Mouse (Mus musculus) midbrain, embryonic 14.5 days (tissue): ENCODE data around the gene Mon1b. TPM values are rescaled to one million over a fixed set of nuclear protein-coding genes. Genes with fewer than 3 reads are reported as not detected.
A peak's percentile ranks its signal among the peaks of the same experiment; 100 is the strongest.

Source experiments
- ATAC-seq: fragments of 200-750 bp; cut with Nextera tagmentation; 2 replicates; pipeline ENCODE4 v1.8.0; 2017; ENCODE audit warnings: moderate number of reproducible peaks, moderate library complexity; ENCODE audit not compliant: low FRiP score, low TSS enrichment
- DNase-seq: peaks from one replicate; pipeline ENCODE4 v3.0.0-alpha.2; 2015
- H3K27ac ChIP-seq: fragments of 300-500 bp; sonication (generic); replicated peaks from 2 replicates; pipeline ENCODE4 v1.5.1; 2014; ENCODE audit warnings: mild to moderate bottlenecking, low read depth, low read length, moderate library complexity
- H3K27me3 ChIP-seq: fragments of 300-500 bp; sonication (generic); 2 replicates; pipeline ENCODE4 v1.6.1; 2014; ENCODE audit warnings: low read length, control low read depth, mixed read lengths; ENCODE audit not compliant: control insufficient read depth, insufficient read depth
- H3K36me3 ChIP-seq: fragments of 300-500 bp; sonication (generic); 2 replicates; pipeline ENCODE4 v1.6.1; 2014; ENCODE audit warnings: low read length, control low read depth; ENCODE audit not compliant: control insufficient read depth, insufficient read depth
- H3K4me1 ChIP-seq: fragments of 300-500 bp; sonication (generic); 2 replicates; pipeline ENCODE4 v1.6.1; 2014; ENCODE audit warnings: mild to moderate bottlenecking, antibody characterized with exemption, low read length, control low read depth; ENCODE audit not compliant: control insufficient read depth, insufficient read depth
- H3K4me2 ChIP-seq: fragments of 300-500 bp; sonication (generic); 2 replicates; pipeline ENCODE4 v1.6.1; 2014; ENCODE audit warnings: mild to moderate bottlenecking, low read length, moderate library complexity
- H3K4me3 ChIP-seq: fragments of 300-500 bp; sonication (generic); replicated peaks from 2 replicates; pipeline ENCODE4 v1.5.1; 2014; ENCODE audit warnings: low read depth, low read length
- H3K9ac ChIP-seq: fragments of 300-500 bp; sonication (generic); replicated peaks from 2 replicates; pipeline ENCODE4 v1.6.1; 2014; ENCODE audit warnings: mild to moderate bottlenecking, low read length, moderate library complexity
- H3K9me3 ChIP-seq: fragments of 300-500 bp; sonication (generic); 2 replicates; pipeline ENCODE4 v1.6.1; 2016; ENCODE audit warnings: low read length, control low read depth, mixed read lengths; ENCODE audit not compliant: control insufficient read depth
- WGBS: fragments of 180-500 bp; shearing (Covaris S2); extraction: QIAGEN DNeasy Blood & Tissue Kit; methylation state at CpG from one replicate; pipeline ENCODE4 v1.1.7; 2014; 5-methylcytosine and 5-hydroxymethylcytosine counted together
- polyA plus RNA-seq: library from polyadenylated mRNA; unstranded; fragments of >200 nt; fragmentation: Nextera tagmentation; extraction: Ambion mirVana; gene quantifications from 2 replicates; pipeline ENCODE4 v1.2.1, GENCODE M21; 2014

Gene Mon1b
- polyA plus RNA-seq, 1 experiment from 2014 or later: 13.8 TPM

DNA sequence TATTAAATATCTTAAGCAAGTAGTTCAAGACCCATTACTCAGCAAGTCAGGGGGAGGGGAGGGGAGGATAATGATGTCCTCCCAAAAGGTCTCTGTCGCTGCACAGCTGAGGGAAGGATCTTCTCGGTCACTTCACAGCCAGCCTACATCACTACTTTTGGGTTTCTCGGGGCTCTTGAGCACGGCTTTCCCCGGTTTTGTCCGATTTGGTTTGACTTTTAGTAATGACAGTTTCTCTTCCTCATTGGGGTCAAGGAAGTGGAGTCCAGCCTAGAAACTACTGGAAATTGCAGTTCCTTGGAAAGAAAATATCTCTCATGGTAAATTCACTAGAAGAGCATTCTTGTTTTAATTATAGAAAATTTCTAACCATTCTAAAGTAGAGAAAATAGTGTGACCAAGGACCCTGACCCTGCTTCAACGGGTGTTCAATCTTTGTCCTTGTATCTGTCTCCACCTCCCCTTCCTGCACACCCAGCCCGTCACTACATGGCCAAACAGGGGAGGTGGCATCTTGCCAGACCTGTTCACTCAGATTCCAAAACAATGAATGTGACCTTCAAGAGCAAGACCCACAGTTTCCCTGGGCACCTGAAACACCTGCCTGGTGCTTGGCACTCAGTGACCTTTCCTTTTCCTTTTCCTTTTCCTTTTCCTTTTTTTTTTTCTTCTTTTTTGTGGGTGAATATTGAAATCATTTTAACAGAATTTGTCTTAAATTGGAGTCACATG lies 8.3 kb downstream of the Mon1b start:
- no peak for DNase-seq
- no peak overlapping the region for H3K4me2 ChIP-seq
- no peak overlapping the region for H3K27ac ChIP-seq
- no peak overlapping the region for H3K9ac ChIP-seq
- ATAC-seq: no peak
- no peaks in the 10 kb centered on the region for H3K27me3 ChIP-seq
- H3K4me3 ChIP-seq: no peak overlapping the region
- WGBS: 95% methylated on average over 8 of the region's 8 CpGs
- H3K4me1 ChIP-seq: no peaks in the 10 kb centered on the region
- peaks cover 37% of the 10 kb centered on the region for H3K36me3 ChIP-seq
- no peaks in the 10 kb centered on the region for H3K9me3 ChIP-seq

DNA sequence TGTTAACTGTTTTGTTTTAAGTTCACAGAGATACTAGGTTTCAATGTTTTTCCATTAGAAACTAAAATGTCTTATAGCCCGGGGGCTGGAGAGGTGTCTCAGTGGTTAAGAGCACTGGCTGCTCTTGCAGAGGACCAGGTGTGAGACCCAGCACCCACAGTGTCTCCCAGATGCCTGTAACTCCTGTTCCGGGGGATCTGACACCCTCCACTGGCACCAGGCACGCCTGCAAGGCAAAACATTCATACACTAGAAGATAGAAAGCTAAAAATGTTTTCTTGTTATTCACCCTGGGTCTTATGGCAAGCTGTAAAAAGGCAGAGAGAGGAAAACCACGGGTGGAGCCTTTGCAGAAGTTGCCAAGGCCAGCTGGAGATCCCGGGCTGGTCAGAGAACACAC lies 9.8 kb downstream of the Mon1b start:
- Histone ChIP-seq H3K4me2 (no peak overlapping the region), H3K4me3 (no peak overlapping the region), H3K27ac (no peak overlapping the region), H3K9ac (no peak overlapping the region), H3K9me3 (no peaks in the 10 kb centered on the region), H3K27me3 (no peaks in the 10 kb centered on the region), H3K36me3 (peaks cover 22% of the 10 kb centered on the region), H3K4me1 (no peaks in the 10 kb centered on the region)
- no peak for DNase-seq
- ATAC-seq: no peak
- 74% methylated on average over 5 of the region's 5 CpGs for WGBS

- Histone ChIP-seq H3K27me3 (no peaks in the 10 kb centered on the region), H3K27ac (no peak overlapping the region), H3K9ac (no peak overlapping the region), H3K4me3 (no peak overlapping the region), H3K4me2 (no peak overlapping the region), H3K36me3 (no peaks in the 10 kb centered on the region), H3K4me1 (no peaks in the 10 kb centered on the region), H3K9me3 (no peaks in the 10 kb centered on the region)
- DNase-seq (no peak), ATAC-seq (no peak)
- WGBS: 88% methylated on average over 11 of the region's 12 CpGs
Measured at GRCm38 (mm10) chr8:113652450-113652849, 17.1 kb downstream of the Mon1b start.

GRCm38 (mm10) chr8:113653151-113653550 lies 17.8 kb downstream of the Mon1b start:
- no peaks in the 10 kb centered on the region for H3K4me1 ChIP-seq
- ATAC-seq (no peak), DNase-seq (no peak)
- no peaks in the 10 kb centered on the region for H3K27me3 ChIP-seq
- H3K36me3 ChIP-seq: no peaks in the 10 kb centered on the region
- no peak overlapping the region for H3K4me2 ChIP-seq
- no peak overlapping the region for H3K9ac ChIP-seq
- no peak overlapping the region for H3K27ac ChIP-seq
- WGBS: 58% methylated on average over 4 of the region's 4 CpGs
- no peaks in the 10 kb centered on the region for H3K9me3 ChIP-seq
- no peak overlapping the region for H3K4me3 ChIP-seq

DNA sequence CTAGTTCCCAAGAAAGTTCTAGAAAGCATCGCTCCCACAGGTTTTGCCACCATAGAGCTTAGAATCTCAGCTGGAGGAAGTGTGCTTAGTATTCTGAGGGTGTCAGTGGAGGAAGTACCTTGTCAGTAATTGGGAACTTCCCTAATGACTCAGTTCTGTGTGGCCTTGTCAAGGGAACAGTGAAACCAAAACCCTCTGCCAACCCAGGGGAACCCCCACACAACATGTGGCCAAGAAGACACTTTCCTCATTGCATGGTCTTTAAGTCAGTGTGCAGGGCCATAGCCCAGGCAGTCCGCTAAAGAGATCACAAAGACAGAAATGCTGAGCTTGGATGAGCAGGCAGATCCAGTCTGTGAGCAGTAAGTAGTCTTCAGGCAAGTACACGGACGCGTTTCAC lies 20.8 kb downstream of the Mon1b start:
- no peak overlapping the region for H3K4me3 ChIP-seq
- no peaks in the 10 kb centered on the region for H3K4me1 ChIP-seq
- DNase-seq (no peak), ATAC-seq (no peak)
- no peak overlapping the region for H3K27ac ChIP-seq
- no peaks in the 10 kb centered on the region for H3K27me3 ChIP-seq
- H3K9me3 ChIP-seq: no peaks in the 10 kb centered on the region
- WGBS: 91% methylated on average over 5 of the region's 5 CpGs
- no peaks in the 10 kb centered on the region for H3K36me3 ChIP-seq
- H3K4me2 ChIP-seq: no peak overlapping the region
- no peak overlapping the region for H3K9ac ChIP-seq

- H3K4me2 ChIP-seq: no peak overlapping the region
- no peak overlapping the region for H3K4me3 ChIP-seq
- H3K9me3 ChIP-seq: no peaks in the 10 kb centered on the region
- no peak overlapping the region for H3K9ac ChIP-seq
- WGBS: 81% methylated on average over 11 of the region's 11 CpGs
- no peaks in the 10 kb centered on the region for H3K27me3 ChIP-seq
- no peaks in the 10 kb centered on the region for H3K36me3 ChIP-seq
- no peaks in the 10 kb centered on the region for H3K4me1 ChIP-seq
- no peak for ATAC-seq
- no peak overlapping the region for H3K27ac ChIP-seq
- no peak for DNase-seq
Measured at GRCm38 (mm10) chr8:113656681-113657298, 21.4 kb downstream of the Mon1b start.

DNA sequence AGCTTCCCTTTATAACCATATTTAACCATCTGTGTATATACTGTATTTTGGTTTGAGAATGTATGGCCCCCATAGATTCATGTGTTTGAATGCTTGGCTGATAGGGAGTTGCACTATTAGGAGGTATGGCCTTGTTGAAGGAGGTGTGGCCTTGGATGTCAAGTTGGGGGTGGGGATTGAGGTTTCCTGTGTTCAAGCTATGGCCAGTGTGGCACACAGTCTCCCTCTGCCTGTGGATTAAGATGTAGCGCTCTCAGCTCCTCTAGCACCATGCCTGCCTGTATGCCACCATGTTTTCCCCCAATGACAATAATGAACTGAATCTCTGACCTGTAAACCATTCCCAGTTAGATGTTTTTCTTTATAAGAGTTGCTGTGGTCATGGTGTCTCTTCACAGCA lies 24.7 kb downstream of the Mon1b start:
- Histone ChIP-seq H3K9me3 (no peaks in the 10 kb centered on the region), H3K4me3 (no peak overlapping the region), H3K9ac (no peak overlapping the region), H3K4me2 (no peak overlapping the region), H3K36me3 (no peaks in the 10 kb centered on the region), H3K27ac (no peak overlapping the region), H3K27me3 (no peaks in the 10 kb centered on the region), H3K4me1 (no peaks in the 10 kb centered on the region)
- WGBS: 90% methylated on average over 1 of the region's 1 CpGs
- ATAC-seq (no peak), DNase-seq (no peak)

DNA sequence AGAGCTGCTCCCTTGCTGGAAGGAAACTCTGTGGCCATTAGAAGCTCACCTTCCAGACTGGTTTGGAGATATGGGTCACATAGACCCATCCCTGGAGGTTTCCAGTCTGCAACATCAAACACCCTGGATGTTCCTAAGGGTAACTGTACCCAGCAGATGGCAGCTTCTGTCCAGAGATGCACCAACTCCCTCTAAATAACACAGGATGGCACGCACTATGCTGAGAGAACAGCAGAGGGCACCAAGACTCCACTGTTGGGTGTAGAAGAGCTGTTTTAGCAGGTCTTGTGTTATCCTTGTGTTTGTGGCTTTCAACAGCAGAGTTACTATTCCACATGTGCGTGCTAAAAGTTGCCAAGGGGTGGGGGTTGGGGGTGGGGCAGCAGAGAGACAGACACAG lies 29.2 kb downstream of the Mon1b start:
- DNase-seq: peak; percentile 96
- no peak overlapping the region for H3K9ac ChIP-seq
- no peaks in the 10 kb centered on the region for H3K27me3 ChIP-seq
- H3K4me2 ChIP-seq: no peak overlapping the region
- no peaks in the 10 kb centered on the region for H3K4me1 ChIP-seq
- ATAC-seq: peak; percentile 67; the same call in 1 of the 2 replicates
- no peaks in the 10 kb centered on the region for H3K9me3 ChIP-seq
- no peaks in the 10 kb centered on the region for H3K36me3 ChIP-seq
- WGBS: 8% methylated on average over 2 of the region's 2 CpGs
- H3K4me3 ChIP-seq: no peak overlapping the region
- no peak overlapping the region for H3K27ac ChIP-seq

- no peaks in the 10 kb centered on the region for H3K27me3 ChIP-seq
- H3K36me3 ChIP-seq: no peaks in the 10 kb centered on the region
- no peak overlapping the region for H3K4me2 ChIP-seq
- peak; percentile 22 for DNase-seq
- H3K9ac ChIP-seq: no peak overlapping the region
- no peaks in the 10 kb centered on the region for H3K4me1 ChIP-seq
- no peaks in the 10 kb centered on the region for H3K9me3 ChIP-seq
- no peak for ATAC-seq
- H3K4me3 ChIP-seq: no peak overlapping the region
- no peak overlapping the region for H3K27ac ChIP-seq
- WGBS: 45% methylated on average over 4 of the region's 4 CpGs
Measured at GRCm38 (mm10) chr8:113665036-113665435, 29.6 kb downstream of the Mon1b start.
